Mouse (Mus musculus) left cerebral cortex, postnatal 10 days (tissue): ENCODE data around the gene Gm11627. TPM values are rescaled to one million over a fixed set of nuclear protein-coding genes. Genes with fewer than 3 reads are reported as not detected.
A peak's percentile ranks its signal among the peaks of the same experiment; 100 is the strongest.
"Not testable (repeated sequence)": the region's sequence is repeated elsewhere in the genome, so short reads cannot be mapped to it uniquely, and the experiment has no call there.

Source experiments
- DNase-seq, 2 experiments: peaks; one replicate each; pipeline ENCODE4 v3.0.0; 2021 to 2022; ENCODE audit warnings: low spot score in 2 of 2, mixed read lengths in 1 of 2; ENCODE audit errors: extremely low spot score in 1 of 2
- intact Hi-C: fragments of 180-260 bp; cut with DNase I; formaldehyde crosslinking; loops from one replicate; pipeline ENCODE4 v1.15.1; 2025
- total RNA-seq, 2 experiments: library from RNA; stranded (reverse); gene quantifications; 2 replicates each; pipeline ENCODE4 v1.2.3; 2021

The Gm11627 gene
- total RNA-seq: 1 to 10 TPM; 5.4 to 7.1 TPM

DNA sequence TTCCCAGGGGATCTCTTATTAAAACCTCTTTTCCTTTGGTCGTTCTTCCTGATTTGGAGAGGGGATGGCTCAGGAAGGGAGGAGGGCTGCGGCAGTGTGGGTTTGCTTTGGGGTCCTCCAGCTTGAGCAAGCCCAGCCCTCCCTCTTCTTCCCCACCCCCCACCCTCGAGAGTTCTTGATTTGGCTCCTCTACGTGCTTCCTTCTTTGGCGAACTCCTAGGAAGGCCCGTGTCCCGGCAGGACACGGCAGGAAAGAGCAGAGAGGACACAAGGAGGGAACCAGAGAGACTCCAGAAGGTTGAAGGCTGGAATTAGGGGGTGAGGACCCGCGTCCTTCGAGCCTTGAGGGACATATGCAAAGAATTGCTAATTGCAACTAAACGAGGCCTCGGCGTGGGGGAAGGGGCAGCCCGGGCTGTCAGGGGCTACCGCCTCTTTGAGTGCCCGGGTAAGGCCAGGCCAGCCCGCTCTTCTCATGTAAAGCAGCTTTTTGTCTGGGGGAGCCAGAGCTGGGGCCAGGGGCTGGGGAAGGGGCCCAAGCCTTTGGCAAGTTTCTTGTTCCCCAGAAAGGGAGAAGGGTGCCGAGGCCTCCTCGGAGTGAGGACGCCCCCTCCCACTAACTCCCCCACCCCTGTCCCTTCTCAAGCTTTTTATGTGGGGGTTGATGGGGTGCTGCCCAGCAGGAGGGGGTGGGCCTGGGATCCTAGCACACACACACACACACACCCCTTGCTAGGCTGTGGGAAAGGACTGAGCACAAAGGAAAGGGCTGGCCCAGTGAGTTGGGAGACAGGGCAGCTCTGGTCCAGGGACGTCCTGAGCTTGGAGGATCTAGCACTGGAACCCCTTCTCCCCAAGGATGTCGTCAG lies at the start of gene Gm11627:
Gene Gm11627 (minus strand): TSS at position 297 of the 869 bp plus-strand sequence.
- peak in 1 of 2 experiments; percentile 59 for DNase-seq
- intact Hi-C loops: no loop called here

DNA sequence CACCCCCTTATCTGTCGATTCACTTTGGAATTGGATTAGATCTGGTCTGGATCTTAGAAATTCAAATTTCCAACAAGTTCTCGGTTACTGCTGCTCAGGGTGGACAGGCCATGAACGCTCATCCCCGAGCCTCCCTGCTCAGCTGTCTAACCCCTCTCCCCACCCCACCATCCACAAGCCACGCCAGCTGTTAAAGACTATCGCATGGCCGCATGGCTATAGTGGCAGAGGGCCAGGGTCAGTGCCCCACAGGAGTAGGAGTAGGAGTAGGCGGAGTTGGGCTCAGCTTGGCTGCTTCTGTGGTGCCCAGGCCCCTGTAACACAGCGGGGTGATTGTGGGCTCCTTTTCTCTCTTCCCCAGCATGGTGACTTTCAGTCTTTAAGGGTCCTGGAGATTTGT lies 49.3 kb upstream of the Gm11627 start:
- intact Hi-C loops: no loop called here

DNA sequence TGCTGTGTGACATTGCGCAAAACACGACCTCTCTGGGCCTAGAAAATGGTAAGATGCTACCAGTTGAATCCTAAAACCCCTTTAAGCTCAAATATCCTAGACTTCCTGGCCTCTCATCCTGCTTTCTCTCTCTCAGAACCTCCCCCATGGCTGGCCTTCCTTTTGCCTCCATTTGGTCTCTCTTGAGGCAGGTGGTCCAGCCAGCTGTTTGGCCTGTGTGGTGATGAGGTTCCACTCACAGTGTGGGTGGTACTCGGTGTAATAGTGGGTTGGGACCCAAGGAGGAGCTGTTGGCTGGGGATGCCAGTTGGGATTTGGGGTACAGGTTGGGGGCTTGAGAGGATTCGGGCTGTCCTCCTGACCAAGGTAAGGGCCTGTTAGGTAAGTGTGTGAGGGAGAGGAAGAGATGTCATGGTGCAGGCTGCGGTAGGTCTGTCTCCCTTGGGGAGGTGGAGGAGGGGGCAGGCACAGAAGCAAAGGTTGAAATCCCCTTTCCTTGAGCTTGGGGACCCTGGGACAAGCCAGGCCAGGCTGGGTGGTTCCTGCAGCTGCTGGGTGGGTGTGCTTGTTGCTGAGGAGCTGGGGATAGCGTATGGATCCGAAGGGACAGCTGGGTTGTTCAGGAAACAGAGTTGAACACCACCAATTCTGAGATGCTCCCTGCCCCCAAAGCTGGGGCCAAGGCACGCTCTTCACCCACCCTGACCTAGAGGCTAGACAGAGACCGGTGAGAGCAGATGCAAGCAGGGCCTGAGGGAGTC lies 48.1 kb upstream of the Gm11627 start:
- DNase-seq: no peak
- intact Hi-C loops: no loop called here

More for the DNA sequence above, 49.3 kb upstream of the Gm11627 start:
- DNase-seq: no peak

DNA sequence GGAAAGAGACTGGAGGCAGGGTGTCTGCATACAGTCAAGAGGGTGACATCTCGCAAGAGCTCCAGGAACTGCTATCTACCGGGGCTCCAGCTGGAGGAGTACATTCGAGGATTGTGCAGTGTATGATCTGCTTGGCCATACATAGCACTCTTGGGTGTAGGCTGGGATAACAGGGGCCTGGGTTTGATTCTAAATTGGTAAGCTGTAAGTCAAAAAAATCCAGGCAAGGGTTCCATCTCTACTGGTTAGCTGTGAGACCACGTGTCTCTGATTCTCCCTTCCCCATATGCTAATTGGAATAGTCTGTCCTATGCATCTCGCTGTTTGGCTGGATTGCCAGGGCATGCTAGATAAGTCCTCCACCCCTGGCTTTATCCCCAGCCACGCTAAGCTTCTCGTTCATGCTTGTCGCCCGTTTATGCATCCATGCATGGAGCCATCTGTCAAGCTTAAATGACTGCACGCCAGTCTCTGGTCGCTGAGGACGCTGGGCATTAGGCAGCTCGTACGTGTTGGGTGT lies 45.7 kb upstream of the Gm11627 start:
- intact Hi-C loops: no loop called here
- DNase-seq: no peak

DNA sequence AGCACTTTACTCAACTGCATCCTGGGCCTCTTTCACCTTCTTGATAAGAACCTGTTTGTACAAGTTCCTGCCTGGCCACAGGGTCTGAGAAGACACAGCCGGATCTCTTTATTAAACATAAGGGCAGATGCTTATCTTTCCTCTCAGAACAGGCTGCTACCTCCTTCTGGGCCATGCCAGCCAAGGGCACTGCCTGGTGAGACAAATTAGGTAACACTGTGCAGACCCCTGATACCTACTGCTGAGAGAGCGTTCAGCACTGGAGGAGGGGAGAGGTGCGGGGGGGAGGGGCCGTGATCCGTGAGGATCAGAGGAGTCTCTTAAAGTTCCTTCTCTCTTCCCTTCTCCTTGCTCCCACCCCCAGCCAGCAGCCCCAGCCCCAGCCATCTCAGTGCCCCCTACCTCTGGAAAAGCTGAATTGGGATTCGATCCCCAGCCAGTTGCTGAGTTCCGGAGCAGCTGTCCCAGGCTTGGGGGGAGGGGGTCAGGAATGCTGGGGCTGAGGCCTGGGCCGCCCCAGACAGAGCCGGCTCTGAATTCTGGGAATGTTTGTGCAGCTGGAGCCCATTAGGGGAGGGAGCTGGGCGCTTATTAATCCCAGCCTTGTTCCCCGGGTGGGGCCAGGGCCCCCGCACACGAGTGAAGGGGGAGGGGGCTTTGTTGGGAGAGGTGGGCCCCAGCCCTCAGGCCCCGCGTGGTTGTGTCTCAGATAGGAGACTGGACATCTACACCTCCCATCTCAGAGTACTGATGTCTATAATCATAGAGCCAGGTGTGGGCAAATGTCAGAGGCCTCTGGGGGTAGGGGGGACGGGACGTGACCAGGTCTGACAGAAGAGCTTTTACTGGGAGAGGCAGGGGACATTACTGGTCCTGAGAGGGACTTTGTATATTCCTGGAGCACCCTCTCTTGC lies 44.9 kb upstream of the Gm11627 start:
- peak in 1 of 2 experiments; percentile 85 for DNase-seq
- intact Hi-C loops: no loop called here

DNA sequence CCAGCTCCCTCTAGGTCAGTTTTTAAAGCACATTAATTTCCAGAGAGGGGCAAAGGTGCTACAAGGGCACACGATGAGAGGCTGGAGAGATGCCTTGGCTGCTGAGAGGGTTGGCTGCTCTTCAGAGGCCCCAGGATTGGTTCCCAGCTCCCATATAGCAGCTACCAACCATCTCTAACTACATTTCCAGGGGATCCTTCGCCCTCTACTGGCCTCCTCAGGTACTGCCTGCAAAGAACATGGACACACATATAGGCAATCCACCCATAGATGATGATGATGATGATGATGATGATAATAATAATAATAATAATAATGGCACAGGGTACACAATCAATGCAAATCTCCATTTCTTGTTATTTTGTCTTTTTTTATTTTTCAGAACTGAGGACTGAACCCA lies 40.2 kb upstream of the Gm11627 start:
- no peak for DNase-seq
- intact Hi-C loops: no loop called here

DNA sequence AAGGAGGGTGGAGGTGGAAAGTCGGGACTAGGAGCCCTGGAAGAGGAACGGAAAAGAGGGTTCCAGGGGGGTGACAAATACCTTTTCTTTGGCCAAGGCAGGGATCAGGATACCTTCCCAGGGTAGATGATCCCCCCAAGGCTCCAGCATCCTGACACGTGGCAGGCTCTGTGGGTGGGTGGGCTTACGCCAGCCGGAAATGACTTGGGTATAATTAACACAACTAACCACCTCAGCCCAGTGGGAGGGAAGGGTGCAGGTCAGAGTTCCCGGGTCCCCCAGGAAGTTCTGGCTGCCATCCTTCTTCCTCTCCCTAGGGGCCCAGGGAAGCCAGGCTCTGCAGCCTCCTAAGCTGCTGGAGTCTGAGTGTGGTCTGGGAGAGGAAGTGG lies 32.0 kb upstream of the Gm11627 start:
- intact Hi-C loops: no loop called here
- no peak for DNase-seq

DNA sequence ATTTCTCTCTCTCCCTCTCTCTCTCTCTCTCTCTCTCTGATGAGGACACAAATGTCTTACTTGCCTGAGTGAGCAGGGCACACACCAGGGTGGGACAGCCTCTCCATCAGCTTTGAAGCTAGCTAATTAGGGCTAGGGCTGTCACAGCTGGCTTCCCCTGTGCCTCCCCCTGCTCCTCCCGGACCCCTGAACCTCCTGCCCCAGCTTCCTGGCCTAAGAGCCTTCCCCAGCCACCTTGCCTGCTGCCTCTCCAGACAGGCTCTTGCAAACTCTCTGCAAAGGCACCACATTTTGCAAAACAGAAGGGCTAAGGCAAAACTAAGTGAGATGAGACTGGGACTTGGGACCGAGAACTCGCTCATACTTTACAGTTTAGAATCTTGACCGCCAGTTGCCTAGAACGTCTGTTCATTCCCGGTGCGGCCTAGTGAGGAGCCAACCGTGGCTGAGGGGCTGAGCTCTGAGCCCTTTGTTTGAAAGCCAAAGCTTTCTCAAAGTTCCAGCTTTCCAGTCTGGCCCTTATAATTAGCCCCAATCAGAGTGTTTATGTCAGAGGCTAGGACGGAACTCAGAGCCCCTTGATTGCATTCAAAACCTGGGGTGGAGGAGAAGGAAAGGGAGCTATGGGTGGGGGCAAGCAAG lies 31.5 kb upstream of the Gm11627 start:
- no peak for DNase-seq
- intact Hi-C loops: no loop called here

DNA sequence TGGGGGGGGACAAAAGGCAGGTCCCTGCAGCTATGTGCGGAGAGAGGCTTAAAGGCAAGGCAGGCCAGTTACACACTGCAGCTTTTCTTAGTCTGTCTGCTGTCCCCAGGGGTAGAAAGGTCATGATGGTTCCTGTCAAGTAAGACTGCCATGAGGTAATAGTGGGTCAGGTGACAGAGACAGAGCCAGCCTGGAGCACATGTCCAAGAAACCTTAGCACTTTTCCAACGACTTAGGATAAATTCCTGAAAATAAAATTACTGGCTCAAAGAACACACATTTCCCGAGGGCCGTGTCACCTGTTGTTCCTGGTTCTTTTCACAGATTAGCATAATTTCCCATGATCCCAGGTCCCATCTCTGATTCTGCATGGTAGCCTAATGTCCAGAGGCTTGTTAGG lies 31.0 kb upstream of the Gm11627 start:
- DNase-seq: no peak
- intact Hi-C loops: no loop called here

DNA sequence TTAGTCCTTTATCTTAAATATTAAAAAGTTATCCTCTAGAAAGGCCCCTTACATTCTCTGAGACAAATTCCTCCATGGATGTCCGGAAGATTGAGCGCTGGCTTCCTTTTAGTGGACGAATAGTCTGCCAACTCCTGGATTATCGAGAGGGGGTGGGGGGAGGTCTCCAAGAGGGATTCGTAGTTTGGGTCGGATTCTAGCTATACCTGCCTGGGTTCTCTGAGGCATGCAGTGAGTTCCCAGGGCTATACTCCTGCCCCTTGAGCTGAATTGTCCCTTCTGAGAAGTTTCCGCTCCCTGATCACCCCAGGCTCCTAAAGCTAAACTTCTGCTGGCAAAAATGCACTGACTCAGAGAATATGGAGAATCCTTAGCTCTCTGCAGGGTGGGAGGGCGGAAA lies 30.2 kb upstream of the Gm11627 start:
- intact Hi-C loops: loop anchor here (5.0 kb wide), 1 partner anchor 37 kb away; no protein-coding TSS in a partner anchor
- no peak for DNase-seq

DNA sequence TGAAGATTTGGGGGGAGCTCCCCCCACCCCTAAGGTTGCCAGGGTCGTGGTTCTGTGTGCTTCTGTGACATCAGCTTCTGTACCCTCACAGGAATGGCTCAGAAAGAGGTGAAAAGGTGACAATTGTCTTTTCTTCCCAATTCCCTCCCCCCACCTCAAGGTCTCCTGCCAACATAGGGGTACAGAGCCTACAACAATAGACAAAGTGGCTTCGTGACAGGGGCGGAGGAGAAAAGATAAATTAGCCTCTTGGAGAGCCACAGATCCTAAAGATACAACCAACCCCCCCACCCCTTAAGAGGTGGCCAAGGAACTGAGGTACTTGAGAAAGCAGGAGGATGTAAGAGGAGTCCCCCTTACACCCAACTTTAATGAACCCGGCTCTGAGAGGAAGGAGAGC lies 29.4 kb upstream of the Gm11627 start:
- DNase-seq: no peak
- intact Hi-C loops: loop anchor here (5.0 kb wide), 1 partner anchor 36 kb away; no protein-coding TSS in a partner anchor

DNA sequence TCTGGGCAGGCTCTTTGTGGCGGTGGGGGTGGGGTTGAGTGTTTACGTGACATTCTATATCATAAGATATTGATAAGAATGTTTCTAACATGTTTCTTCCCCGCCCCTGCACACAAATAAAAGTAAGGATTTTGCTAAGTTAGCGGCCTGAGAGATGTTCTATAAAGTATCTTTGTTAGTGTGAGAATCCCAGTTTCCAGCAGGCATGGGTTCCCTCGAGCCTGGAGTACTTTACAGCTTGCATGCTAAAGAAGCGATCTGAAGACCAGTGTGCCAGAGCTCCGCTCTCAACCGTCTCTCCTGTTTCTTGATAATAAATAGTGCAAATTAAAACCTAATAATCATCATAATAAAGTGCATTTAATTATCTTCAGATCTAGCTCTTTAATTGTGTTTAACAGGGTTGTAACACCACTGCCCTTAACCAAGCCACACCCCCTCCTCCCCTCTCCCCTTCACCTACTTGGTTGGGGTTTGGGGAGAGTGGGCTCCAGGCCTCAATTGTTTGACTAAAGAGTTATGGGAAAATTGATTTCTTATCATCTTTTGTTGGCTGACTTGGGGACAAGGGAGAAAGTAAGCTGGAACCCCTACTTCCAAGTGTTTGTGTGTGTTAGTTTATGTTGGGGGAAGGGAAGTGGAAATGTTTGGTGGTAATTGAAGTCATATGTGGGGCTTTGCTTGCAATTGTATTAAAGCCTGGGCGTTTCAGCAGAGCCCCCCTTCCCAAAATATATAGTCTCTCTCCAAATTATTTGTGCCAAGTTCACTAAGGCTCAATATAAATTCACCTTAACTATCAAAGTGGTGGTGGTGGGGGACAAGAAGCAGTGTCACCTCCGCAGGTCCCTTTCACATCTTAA lies 28.7 kb upstream of the Gm11627 start:
- no peak for DNase-seq
- intact Hi-C loops: loop anchor here (5.0 kb wide), 1 partner anchor 36 kb away; no protein-coding TSS in a partner anchor

DNA sequence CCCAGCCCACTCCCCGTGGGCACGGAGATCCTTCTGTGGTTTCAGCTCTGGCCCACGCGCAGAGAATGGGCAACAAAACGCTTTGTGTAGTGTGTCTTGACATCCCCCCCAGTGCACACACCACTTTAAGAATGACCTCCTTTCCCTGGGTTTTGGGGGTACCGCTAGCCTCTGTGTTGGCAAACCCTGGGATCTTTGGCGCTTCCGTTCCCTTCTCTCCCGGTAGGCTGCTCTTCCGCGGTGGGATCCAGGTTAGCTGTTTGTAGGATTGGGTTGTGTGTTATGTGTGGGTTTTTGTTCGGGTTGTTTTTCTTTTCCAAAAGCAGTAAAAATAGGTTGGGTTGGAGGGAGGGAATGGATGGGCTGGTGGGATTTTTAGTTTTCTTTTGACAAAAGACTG lies 27.9 kb upstream of the Gm11627 start:
- not testable (repeated sequence) for DNase-seq
- intact Hi-C loops: loop anchor here (5.0 kb wide), 1 partner anchor 35 kb away; no protein-coding TSS in a partner anchor

DNA sequence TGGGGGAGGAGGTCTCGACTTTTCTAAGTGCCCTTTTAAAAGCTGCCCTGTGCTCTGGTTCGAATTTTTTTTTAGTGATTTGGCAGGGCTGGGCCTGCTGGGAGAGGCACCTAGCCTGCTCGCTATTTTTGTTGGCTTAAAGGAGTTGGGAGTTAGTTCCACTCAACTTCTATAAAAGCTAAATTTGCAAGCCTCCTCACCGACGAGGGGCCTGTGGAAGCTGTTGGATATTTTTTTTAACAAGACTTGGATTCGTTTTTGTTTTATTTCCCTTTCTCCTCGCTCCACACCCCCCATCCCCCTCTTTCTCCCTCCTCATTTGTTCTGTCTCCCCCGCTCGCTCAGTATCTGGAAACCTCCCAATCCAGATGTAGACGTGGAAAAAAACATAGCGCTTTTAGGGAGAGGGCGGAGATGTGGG lies 27.5 kb upstream of the Gm11627 start:
- DNase-seq: no peak
- intact Hi-C loops: loop anchor here (5.0 kb wide), 1 partner anchor 34 kb away; no protein-coding TSS in a partner anchor

DNA sequence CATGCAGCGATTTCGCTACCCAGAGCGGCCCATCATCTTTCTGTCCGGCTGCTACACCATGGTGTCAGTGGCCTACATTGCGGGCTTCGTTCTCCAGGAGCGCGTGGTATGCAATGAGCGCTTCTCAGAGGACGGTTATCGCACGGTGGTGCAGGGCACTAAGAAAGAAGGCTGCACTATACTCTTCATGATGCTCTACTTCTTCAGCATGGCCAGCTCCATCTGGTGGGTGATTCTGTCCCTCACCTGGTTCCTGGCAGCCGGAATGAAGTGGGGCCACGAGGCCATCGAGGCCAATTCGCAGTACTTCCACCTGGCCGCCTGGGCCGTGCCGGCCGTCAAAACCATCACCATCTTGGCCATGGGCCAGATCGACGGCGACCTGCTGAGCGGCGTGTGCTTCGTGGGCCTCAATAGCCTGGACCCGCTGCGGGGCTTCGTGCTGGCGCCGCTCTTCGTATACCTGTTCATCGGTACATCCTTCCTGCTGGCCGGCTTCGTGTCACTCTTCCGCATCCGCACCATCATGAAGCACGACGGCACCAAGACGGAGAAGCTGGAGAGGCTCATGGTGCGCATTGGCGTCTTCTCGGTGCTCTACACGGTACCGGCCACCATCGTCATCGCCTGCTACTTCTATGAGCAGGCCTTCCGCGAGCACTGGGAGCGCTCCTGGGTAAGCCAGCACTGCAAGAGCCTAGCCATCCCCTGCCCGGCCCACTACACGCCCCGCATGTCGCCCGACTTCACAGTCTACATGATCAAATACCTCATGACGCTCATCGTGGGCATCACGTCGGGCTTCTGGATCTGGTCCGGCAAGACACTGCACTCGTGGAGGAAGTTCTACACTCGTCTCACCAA lies 26.5 kb upstream of the Gm11627 start:
- intact Hi-C loops: loop anchor here (5.0 kb wide), 1 partner anchor 33 kb away; no protein-coding TSS in a partner anchor
- DNase-seq: peak in 1 of 2 experiments; percentile 55
